Mouse (Mus musculus) thymus, postnatal 0 days (tissue): ENCODE results near the gene Borcs6. TPM values are rescaled to one million over a fixed set of nuclear protein-coding genes. Genes with fewer than 3 reads are reported as not detected.
A peak's percentile ranks its signal among the peaks of the same experiment; 100 is the strongest.

ENCODE experiments used
- DNase-seq: peaks from one replicate; pipeline ENCODE4 v3.0.0-alpha.2; 2015; ENCODE audit warnings: low spot score
- polyA plus RNA-seq: library from polyadenylated mRNA; unstranded; fragments of >200 nt; fragmentation: Nextera tagmentation; extraction: Ambion mirVana; gene quantifications from 2 replicates; pipeline ENCODE4 v1.2.1, GENCODE M21; 2015

The Borcs6 gene
- polyA plus RNA-seq, 1 experiment from 2014 or later, result 12.4 TPM

- no peak for DNase-seq
Observed at GRCm38 (mm10) chr11:69048151-69048550, 11.4 kb upstream of the Borcs6 start.

- no peak for DNase-seq
Observed at GRCm38 (mm10) chr11:69050748-69051147, 8.8 kb upstream of the Borcs6 start.

GRCm38 (mm10) chr11:69051771-69052170, 7.7 kb upstream of the Borcs6 start:
- no peak for DNase-seq

GRCm38 (mm10) chr11:69052824-69053421, 6.6 kb upstream of the Borcs6 start:
- no peak for DNase-seq

GRCm38 (mm10) chr11:69053848-69054247, 5.7 kb upstream of the Borcs6 start:
- DNase-seq, result peak; percentile 54

- no peak for DNase-seq
Observed at GRCm38 (mm10) chr11:69058265-69058664, 1.3 kb upstream of the Borcs6 start.

GRCm38 (mm10) chr11:69058729-69059356, 674 bp upstream of the Borcs6 start:
- DNase-seq, result no peak

- peak; percentile 61 for DNase-seq
Observed at GRCm38 (mm10) chr11:69059975-69060411, 476 bp downstream of the Borcs6 start.

GRCm38 (mm10) chr11:69060448-69061254, 1.1 kb downstream of the Borcs6 start:
- DNase-seq, result peak; percentile 25

- DNase-seq, result no peak
Observed at GRCm38 (mm10) chr11:69061255-69061912, 1.9 kb downstream of the Borcs6 start.

GRCm38 (mm10) chr11:69062194-69062760, 2.8 kb downstream of the Borcs6 start:
- peak; percentile 76 for DNase-seq

- peak; percentile 96 for DNase-seq
Observed at GRCm38 (mm10) chr11:69062761-69063224, 3.3 kb downstream of the Borcs6 start.

- DNase-seq, result peak; percentile 86
Observed at GRCm38 (mm10) chr11:69063413-69064201, 4.1 kb downstream of the Borcs6 start.

GRCm38 (mm10) chr11:69064259-69065133, 5.0 kb downstream of the Borcs6 start:
- no peak for DNase-seq

- no peak for DNase-seq
Observed at GRCm38 (mm10) chr11:69065394-69065925, 5.9 kb downstream of the Borcs6 start.

GRCm38 (mm10) chr11:69066163-69066861, 6.8 kb downstream of the Borcs6 start:
- peak; percentile 39 for DNase-seq

GRCm38 (mm10) chr11:69066956-69067355, 7.4 kb downstream of the Borcs6 start:
- peak; percentile 88 for DNase-seq

- no peak for DNase-seq
Observed at GRCm38 (mm10) chr11:69067601-69068000, 8.1 kb downstream of the Borcs6 start.
